Mouse (Mus musculus) urinary bladder, postnatal 36 days (tissue): ENCODE measurements at regions not wholly inside any gene's neighbourhood (a gene's known extent, or its start where the extent isn't known, plus 50 kb on each side); places are given as distances from the start of the nearest gene placed in this dataset.

ENCODE experiments used
- DNase-seq, 2 experiments: peaks; one replicate each; pipeline ENCODE4 v3.0.0; 2022; ENCODE audit warnings: low spot score in 2 of 2, mixed read lengths in 1 of 2

DNA sequence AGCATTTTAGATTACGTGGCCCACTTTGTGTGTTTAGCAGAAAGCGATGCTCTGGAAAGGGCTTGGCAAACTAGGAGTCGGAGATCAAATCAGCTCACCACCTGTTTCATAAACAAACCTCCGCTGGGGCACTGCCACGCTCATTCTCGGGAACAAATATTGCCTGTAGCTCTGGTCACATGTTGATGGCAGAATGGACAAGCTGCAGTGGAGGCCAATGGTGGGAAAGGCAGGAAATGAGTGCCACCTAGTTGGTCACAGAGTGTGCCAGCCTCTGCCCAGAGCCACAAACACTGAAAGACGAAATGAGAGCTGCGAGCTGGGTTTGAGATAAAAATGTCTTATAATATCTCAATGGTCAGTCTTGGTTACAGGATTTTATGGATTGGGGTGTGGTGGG, 259.2 kb upstream of the Csf3r start:
- no peak for DNase-seq

GRCm38 (mm10) chr4:125777126-125777525, 247.2 kb upstream of the Csf3r start:
- DNase-seq = no peak

- no peak for DNase-seq
These were observed 244.2 kb upstream of the Csf3r start for GRCm38 (mm10) chr4:125780113-125780512.

DNA sequence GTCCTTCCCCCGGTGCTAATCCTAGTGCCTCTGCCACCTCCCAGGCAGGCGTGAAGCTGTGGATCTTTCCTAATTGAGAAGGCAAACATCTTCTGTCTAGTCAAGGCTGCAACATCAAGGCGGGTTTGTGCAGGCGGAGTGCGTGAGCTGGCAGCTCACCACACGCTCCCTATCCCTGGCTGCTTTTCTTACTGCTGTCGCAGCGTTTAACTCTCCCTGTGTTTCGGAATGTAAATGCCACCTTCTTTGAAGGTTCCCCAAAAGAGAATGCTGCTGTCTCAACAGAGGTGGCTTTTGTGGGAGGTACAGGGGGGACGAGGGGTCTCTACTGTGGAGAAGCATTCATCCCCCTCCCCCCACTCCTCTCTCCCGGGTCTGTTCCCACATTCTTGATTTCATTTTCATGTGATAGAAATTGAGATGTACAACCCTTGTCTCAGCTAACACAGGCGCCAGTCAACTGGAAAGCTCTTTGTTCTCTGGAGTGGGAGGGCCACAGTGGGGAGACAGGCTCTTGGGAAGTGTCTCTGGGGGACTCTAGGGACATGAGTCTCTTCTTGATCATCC, 243.3 kb upstream of the Csf3r start:
- DNase-seq = no peak

DNA sequence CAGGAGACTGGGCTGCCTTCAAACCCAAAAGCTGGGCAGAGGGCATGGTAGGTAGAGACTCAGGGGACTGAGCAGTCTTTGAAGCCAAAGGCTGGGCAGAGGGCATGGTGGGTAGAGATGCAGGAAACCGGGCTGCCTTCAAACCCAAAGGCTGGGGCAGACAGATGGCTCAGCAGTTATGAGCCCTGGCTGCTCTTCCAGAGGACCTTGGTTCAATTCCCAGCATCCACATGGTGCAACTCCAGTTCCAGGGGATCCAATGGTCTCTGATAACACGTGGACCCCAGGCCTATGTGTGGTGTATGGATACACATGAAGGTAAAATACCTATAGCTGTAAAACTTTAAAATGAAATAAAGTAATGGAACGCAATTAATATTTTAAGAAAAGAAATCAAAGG, 242.0 kb upstream of the Csf3r start:
- DNase-seq = no peak

- DNase-seq = no peak
These were observed 238.3 kb upstream of the Csf3r start for GRCm38 (mm10) chr4:125786083-125786482.

GRCm38 (mm10) chr4:125794679-125795078, 229.7 kb upstream of the Csf3r start:
- no peak for DNase-seq

DNA sequence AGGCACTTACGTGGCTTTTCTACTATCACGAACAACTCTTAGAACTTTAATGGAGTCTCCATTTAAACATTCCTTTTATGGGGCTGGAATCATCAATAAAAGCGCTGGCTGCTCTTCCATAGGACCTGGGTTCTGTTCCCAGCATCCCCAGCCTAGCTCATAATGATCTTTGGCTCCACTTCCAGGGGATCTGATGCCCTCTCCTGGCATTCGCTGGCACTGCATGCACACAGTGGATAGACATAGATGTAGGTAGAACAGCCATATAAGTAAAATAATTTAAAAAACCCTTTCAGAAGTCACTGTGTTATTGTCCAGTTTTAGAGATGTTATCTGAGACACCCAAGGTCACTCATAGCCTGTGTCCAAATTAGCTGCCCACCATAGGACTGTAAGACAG, 216.4 kb upstream of the Csf3r start:
- DNase-seq = no peak

GRCm38 (mm10) chr4:125809446-125810108, 214.8 kb upstream of the Csf3r start:
- DNase-seq = no peak

GRCm38 (mm10) chr4:125810247-125810646, 214.1 kb upstream of the Csf3r start:
- no peak for DNase-seq

DNA sequence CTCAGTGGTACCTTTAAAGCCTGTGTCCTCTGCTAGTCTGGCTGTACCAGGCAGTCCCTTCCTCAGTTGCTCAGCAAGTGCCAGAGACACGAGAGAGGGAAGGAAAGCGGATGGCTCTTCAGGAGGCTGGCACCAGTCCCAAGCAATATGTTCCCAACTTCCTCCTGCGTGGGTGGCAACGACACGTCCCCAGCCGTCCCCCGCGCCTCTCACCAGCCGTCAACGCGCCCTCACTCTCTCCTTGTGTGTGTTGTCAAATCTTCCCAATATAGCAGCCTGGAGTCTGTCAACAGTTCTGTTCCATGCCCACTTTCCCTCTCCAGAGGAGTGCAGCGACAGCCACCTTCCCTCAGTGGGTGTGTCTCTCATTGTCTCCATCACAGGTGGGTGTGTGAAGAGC, 210.0 kb upstream of the Csf3r start:
- DNase-seq = no peak

DNA sequence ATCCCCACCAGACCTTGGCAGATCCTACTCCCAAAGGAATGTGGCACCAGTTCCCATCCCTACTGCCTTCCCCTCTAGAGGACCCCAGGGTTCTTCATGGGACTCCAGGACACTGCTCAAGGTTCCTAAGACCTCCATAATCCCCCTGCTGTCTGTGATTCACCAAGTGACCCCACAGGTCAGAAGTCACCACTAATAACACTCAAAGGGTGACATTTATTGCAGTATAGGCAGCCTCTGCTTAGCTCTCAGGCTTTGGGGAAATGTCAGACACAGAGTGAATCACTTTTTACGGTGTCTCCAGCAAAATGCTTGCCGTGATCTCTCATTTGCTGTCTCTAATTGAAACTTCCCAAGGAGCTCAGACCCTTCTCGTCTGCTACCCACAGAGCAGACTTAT, 209.1 kb upstream of the Csf3r start:
- no peak for DNase-seq

DNA sequence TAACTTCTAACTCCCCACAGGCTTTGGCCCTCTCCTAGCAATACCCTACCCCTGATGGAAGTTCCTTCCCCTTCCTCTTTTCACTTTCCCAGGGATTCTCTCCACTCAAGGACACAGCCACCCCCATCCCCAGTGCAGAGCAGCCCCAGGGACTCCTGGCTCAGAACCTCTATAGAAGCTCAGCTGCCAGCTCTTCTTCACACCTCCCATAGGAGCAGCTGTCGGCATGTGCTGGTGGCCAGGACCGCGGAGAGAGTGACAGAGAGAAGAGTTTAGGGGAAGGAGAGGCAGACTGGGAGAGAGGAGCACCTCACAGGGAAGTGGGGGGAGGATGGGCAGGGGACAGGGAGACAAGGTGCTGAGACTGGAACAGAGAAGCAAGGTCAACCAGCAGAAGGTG, 199.8 kb upstream of the Csf3r start:
- no peak for DNase-seq

GRCm38 (mm10) chr4:125826416-125826815, 197.9 kb upstream of the Csf3r start:
- no peak for DNase-seq

DNA sequence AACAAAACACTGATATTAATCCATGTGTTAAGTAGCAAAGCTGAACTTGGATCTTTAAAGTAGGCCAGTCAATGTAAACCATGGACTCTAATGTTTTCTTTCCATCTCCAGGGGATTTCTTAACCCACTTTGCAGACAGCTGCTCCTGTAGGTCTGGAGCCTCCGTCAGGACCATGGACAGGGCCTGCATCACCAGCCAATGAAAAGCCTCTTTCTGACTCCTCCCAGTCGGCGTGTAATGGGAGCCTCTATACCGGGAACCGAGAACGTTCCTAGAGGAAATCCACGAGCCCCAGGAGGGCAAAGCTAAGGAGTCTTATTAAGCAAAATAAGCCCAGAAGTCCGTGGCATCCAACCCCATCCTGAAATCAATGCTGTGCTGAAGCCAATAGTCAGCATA, 189.1 kb upstream of the Csf3r start:
- DNase-seq = no peak

GRCm38 (mm10) chr4:125847568-125847967, 176.8 kb upstream of the Csf3r start:
- DNase-seq = no peak

GRCm38 (mm10) chr4:125850300-125850699, 174.1 kb upstream of the Csf3r start:
- peak; percentile 33 to 43 for DNase-seq

- DNase-seq = no peak
These were observed 171.8 kb upstream of the Csf3r start for GRCm38 (mm10) chr4:125852545-125852944.

DNA sequence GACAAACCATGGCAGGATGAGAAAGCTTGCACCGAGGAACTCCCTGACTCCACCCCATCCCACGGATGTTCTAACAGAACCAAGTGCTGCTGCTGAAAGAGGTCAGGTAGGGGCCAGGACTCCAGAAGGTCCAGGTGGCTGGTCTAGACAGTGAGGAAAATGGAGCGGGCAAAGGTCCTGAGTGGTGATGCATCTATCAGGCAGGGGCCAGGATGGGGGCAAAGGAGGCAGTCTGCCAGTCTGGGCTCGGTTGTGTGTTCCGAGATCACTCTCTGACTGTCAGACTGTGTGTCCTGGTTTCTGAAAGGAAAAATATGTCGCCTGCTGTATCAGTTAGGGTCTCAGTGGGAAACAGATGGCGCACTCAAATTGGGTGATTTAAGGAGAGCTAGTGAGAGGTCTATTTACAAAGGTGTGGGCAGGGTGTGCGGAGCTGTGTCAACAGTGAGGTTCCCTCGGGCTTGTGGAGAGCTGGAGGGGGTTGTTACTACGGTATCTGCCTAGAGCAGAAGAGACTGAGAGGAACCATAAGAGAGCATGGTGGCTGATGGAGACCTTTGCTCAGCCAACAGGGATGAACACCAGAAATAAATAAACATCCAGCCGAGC, 168.3 kb upstream of the Csf3r start:
- no peak for DNase-seq

- no peak for DNase-seq
These were observed 167.6 kb upstream of the Csf3r start for GRCm38 (mm10) chr4:125856781-125857180.

GRCm38 (mm10) chr4:125865057-125865456, 159.3 kb upstream of the Csf3r start:
- no peak for DNase-seq

DNA sequence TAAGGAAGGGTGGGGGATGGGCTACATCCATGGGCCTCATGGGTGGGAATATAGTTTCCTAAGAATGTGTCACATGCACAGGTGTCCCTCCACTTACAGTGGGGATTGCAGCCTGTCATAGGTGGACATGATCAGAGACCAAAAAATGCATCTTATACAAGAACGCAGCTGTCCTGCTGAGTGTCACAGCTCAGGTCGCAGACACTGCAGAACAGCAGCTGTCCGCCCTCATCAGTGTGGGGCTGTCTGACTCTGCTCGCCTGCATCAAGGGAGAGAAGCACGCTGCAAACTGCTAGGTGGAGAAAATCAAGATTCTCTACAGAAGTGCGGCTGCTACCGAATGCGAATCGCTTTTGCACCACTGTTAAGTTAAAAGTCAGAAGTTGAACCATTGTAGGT, 158.6 kb upstream of the Csf3r start:
- no peak for DNase-seq

DNA sequence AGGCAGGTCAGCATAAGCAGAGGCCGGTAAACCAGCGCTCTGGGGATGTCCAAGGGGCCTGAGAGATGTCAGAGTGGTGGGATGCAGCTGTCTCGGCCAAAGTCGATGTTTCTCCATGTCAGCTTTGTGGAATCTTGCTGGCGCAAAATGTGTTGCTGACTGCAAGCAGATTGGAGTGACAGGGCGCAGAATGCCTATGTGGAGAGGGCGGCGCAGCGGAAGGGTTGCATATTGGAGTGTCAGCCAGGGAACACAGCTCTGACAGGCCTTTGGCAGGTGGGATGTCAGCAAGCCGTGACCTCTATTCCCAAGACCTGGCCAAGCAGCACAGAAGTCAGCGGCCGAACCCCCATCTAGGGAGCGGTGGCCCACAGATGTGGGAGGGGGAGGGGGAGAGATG, 153.1 kb upstream of the Csf3r start:
- no peak for DNase-seq

GRCm38 (mm10) chr4:125880028-125880427, 144.3 kb upstream of the Csf3r start:
- no peak for DNase-seq
